Mouse (Mus musculus) intestine, postnatal 0 days (tissue): ENCODE results near the gene Aptx. TPM values are rescaled to one million over a fixed set of nuclear protein-coding genes. Genes with fewer than 3 reads are reported as not detected.
A peak's percentile ranks its signal among the peaks of the same experiment; 100 is the strongest.

ENCODE experiments used
- ATAC-seq: fragments of 200-750 bp; cut with Nextera tagmentation; 2 replicates; pipeline ENCODE4 v1.8.0; 2017; ENCODE audit warnings: mild to moderate bottlenecking, moderate TSS enrichment, moderate library complexity
- H3K27ac ChIP-seq: fragments of 300-500 bp; sonication (generic); 2 replicates; pipeline ENCODE4 v1.5.1; 2014; ENCODE audit warnings: mild to moderate bottlenecking, low read depth, low read length, moderate library complexity
- H3K27me3 ChIP-seq: fragments of 300-500 bp; sonication (generic); replicated peaks from 2 replicates; pipeline ENCODE4 v1.6.1; 2014; ENCODE audit warnings: low read length, mixed read lengths; ENCODE audit not compliant: control insufficient read depth, insufficient read depth
- H3K36me3 ChIP-seq: fragments of 300-500 bp; sonication (generic); 2 replicates; pipeline ENCODE4 v1.6.1; 2014; ENCODE audit warnings: mild to moderate bottlenecking, moderate library complexity; ENCODE audit not compliant: control insufficient read depth, insufficient read depth
- H3K4me1 ChIP-seq: fragments of 300-500 bp; sonication (generic); replicated peaks from 2 replicates; pipeline ENCODE4 v1.6.1; 2014; ENCODE audit warnings: antibody characterized with exemption, low read length, mixed read lengths; ENCODE audit not compliant: control insufficient read depth, insufficient read depth
- H3K4me2 ChIP-seq: fragments of 300-500 bp; sonication (generic); replicated peaks from 2 replicates; pipeline ENCODE4 v1.6.1; 2014; ENCODE audit warnings: low read depth, mild to moderate bottlenecking, moderate library complexity
- H3K4me3 ChIP-seq: fragments of 300-500 bp; sonication (generic); 2 replicates; pipeline ENCODE4 v1.5.1; 2014; ENCODE audit warnings: low read depth, low read length
- H3K9ac ChIP-seq: fragments of 300-500 bp; sonication (generic); 2 replicates; pipeline ENCODE4 v1.6.1; 2014; ENCODE audit warnings: mild to moderate bottlenecking, low read depth, low read length
- H3K9me3 ChIP-seq: fragments of 300-500 bp; sonication (generic); 2 replicates; pipeline ENCODE4 v1.6.1; 2016; ENCODE audit warnings: mixed run types; ENCODE audit not compliant: control insufficient read depth
- CTCF ChIP-seq: sonication (generic); IDR thresholded peaks from 2 replicates; pipeline ENCODE4 v1.5.1; 2016; ENCODE audit warnings: low read depth, mild to moderate bottlenecking, control low read depth, antibody characterized with exemption, moderate library complexity
- WGBS: fragments of 180-500 bp; shearing (Covaris S2); extraction: QIAGEN DNeasy Blood & Tissue Kit; methylation state at CpG from one replicate; pipeline ENCODE4 v1.1.7; 2014; 5-methylcytosine and 5-hydroxymethylcytosine counted together
- polyA plus RNA-seq: library from polyadenylated mRNA; unstranded; fragments of >200 nt; fragmentation: Nextera tagmentation; extraction: Ambion mirVana; gene quantifications from 2 replicates; pipeline ENCODE4 v1.2.1, GENCODE M21; 2015

The Aptx gene
- polyA plus RNA-seq, 1 experiment from 2014 or later = 18.7 TPM

- WGBS = 1% methylated on average over 48 of the region's 62 CpGs
- peak; percentile 65 for ATAC-seq
- TF ChIP-seq CTCF = 0 out of 2 replicates have a peak, but pooled peaks have one; percentile 1
Measured at GRCm38 (mm10) chr4:40722687-40723460, 19.9 kb upstream of the Aptx start.

GRCm38 (mm10) chr4:40722011-40722666, 19.1 kb upstream of the Aptx start, which contains the start of gene Dnaja1:
Gene Dnaja1, plus strand, starts transcription at chr4:40722150.
- 0 out of 2 replicates have a peak, but pooled peaks have one; percentile 11 for TF ChIP-seq CTCF
- Histone ChIP-seq H3K27ac (peak within 1 kb of the TSS; percentile 98), H3K27me3 (no peaks in the 10 kb centered on the region), H3K4me2 (peak within 1 kb of the TSS; percentile 72), H3K9ac (peak within 1 kb of the TSS; percentile 97), H3K4me3 (peak within 1 kb of the TSS; percentile 98), H3K36me3 (peaks cover 14% of the 10 kb centered on the region), H3K9me3 (no peaks in the 10 kb centered on the region), H3K4me1 (no peaks in the 10 kb centered on the region; the same call in 1 of the 2 replicates)
- 1% methylated on average over 54 of the region's 54 CpGs for WGBS
- peak; percentile 94 for ATAC-seq

More at GRCm38 (mm10) chr4:40722687-40723460, 19.9 kb upstream of the Aptx start:
- Histone ChIP-seq H3K4me1 (no peaks in the 10 kb centered on the region; the same call in 1 of the 2 replicates), H3K27me3 (no peaks in the 10 kb centered on the region), H3K9me3 (no peaks in the 10 kb centered on the region), H3K36me3 (peaks cover 19% of the 10 kb centered on the region), H3K4me2 (peak overlapping the region; percentile 72), H3K27ac (peak overlapping the region; percentile 98), H3K9ac (peak overlapping the region; percentile 97), H3K4me3 (peak overlapping the region; percentile 98)

- Histone ChIP-seq H3K4me3 (no peak overlapping the region), H3K27ac (peak overlapping the region; percentile 98; the same call in 1 of the 2 replicates), H3K4me1 (no peaks in the 10 kb centered on the region; the same call in 1 of the 2 replicates), H3K36me3 (0 out of 2 replicates have a peak, but pooled peaks cover 4% of the 10 kb centered on the region), H3K27me3 (no peaks in the 10 kb centered on the region), H3K9me3 (no peaks in the 10 kb centered on the region), H3K9ac (no peak overlapping the region), H3K4me2 (peak overlapping the region; percentile 72; the same call in 1 of the 2 replicates)
- no peak for TF ChIP-seq CTCF
- WGBS = 93% methylated on average over 8 of the region's 8 CpGs
- ATAC-seq = no peak
Measured at GRCm38 (mm10) chr4:40720910-40721309, 17.9 kb upstream of the Aptx start.

- no peak for ATAC-seq
- no peaks in the 10 kb centered on the region for H3K27me3 ChIP-seq
- no peaks in the 10 kb centered on the region for H3K9me3 ChIP-seq
- no peak for TF ChIP-seq CTCF
- H3K27ac ChIP-seq = no peak overlapping the region
- H3K9ac ChIP-seq = no peak overlapping the region
- H3K4me1 ChIP-seq = no peaks in the 10 kb centered on the region; the same call in 1 of the 2 replicates
- no peak overlapping the region for H3K4me3 ChIP-seq
- H3K36me3 ChIP-seq = no peaks in the 10 kb centered on the region
- WGBS = 90% methylated on average over 3 of the region's 3 CpGs
- no peak overlapping the region for H3K4me2 ChIP-seq
Measured at GRCm38 (mm10) chr4:40717141-40717540, 14.1 kb upstream of the Aptx start.

- no peak for TF ChIP-seq CTCF
- H3K4me3 ChIP-seq = peak overlapping the region; percentile 52
- H3K27ac ChIP-seq = peak overlapping the region; percentile 94
- peak overlapping the region; percentile 65 for H3K4me2 ChIP-seq
- no peaks in the 10 kb centered on the region for H3K9me3 ChIP-seq
- 10% methylated on average over 9 of the region's 9 CpGs for WGBS
- H3K4me1 ChIP-seq = peaks cover 12% of the 10 kb centered on the region
- H3K9ac ChIP-seq = peak overlapping the region; percentile 41
- ATAC-seq = no peak
- no peaks in the 10 kb centered on the region for H3K36me3 ChIP-seq
- H3K27me3 ChIP-seq = no peaks in the 10 kb centered on the region
Measured at GRCm38 (mm10) chr4:40703710-40704275, 799 bp upstream of the Aptx start.

- ATAC-seq = no peak
- Histone ChIP-seq H3K27me3 (no peaks in the 10 kb centered on the region), H3K36me3 (no peaks in the 10 kb centered on the region), H3K9ac (no peak overlapping the region), H3K4me3 (peak overlapping the region; percentile 52; the same call in 1 of the 2 replicates), H3K27ac (peak overlapping the region; percentile 94), H3K4me2 (peak overlapping the region; percentile 65), H3K4me1 (peaks cover 12% of the 10 kb centered on the region), H3K9me3 (no peaks in the 10 kb centered on the region)
- 32% methylated on average over 3 of the region's 3 CpGs for WGBS
- no peak for TF ChIP-seq CTCF
Measured at GRCm38 (mm10) chr4:40701796-40702195, 1.2 kb downstream of the Aptx start.
